Mouse (Mus musculus): ENCODE measurements around the gene a.

GRCm38 (mm10) chr2:154959909-154960308, 168.7 kb downstream of the a start:
- no peak for TF ChIP-seq GATA1 (IDR thresholded peaks at IDR 0.05; ENCODE audit: borderline replicate concordance, low read length)
- no peak for TF ChIP-seq CTCF (IDR thresholded peaks at IDR 0.05; ENCODE audit: low read depth, low read length)
- TF ChIP-seq TAL1 (conservative IDR thresholded peaks at IDR 0.05; ENCODE audit: low read depth, low read length), result no peak
- TF ChIP-seq POLR2AphosphoS5 (IDR thresholded peaks at IDR 0.05; ENCODE audit: insufficient replicate concordance, low read depth, low read length), result no peak
- no peak for TF ChIP-seq GATA2 (IDR thresholded peaks at IDR 0.05; ENCODE audit: borderline replicate concordance, low read depth, low read length)

Measured in G1E (cell line).